Mouse (Mus musculus) intestine, embryonic 15.5 days (tissue): ENCODE results near the gene Pde3a. TPM values are rescaled to one million over a fixed set of nuclear protein-coding genes. Genes with fewer than 3 reads are reported as not detected.

Experiments used
- ATAC-seq: fragments of 200-750 bp; cut with Nextera tagmentation; 2 replicates; pipeline ENCODE4 v1.8.0; 2017; ENCODE audit warnings: moderate TSS enrichment, moderate library complexity
- H3K27ac ChIP-seq: fragments of 300-500 bp; sonication (generic); 2 replicates; pipeline ENCODE4 v1.5.1; 2015; ENCODE audit warnings: mild to moderate bottlenecking, inconsistent platforms
- H3K27me3 ChIP-seq: fragments of 300-500 bp; sonication (generic); replicated peaks from 2 replicates; pipeline ENCODE4 v1.6.1; 2015; ENCODE audit warnings: inconsistent platforms
- H3K36me3 ChIP-seq: fragments of 300-500 bp; sonication (generic); 2 replicates; pipeline ENCODE4 v1.6.1; 2015; ENCODE audit warnings: inconsistent platforms
- H3K4me1 ChIP-seq: fragments of 300-500 bp; sonication (generic); replicated peaks from 2 replicates; pipeline ENCODE4 v1.6.1; 2015; ENCODE audit warnings: inconsistent platforms
- H3K4me2 ChIP-seq: fragments of 300-500 bp; sonication (generic); replicated peaks from 2 replicates; pipeline ENCODE4 v1.6.1; 2015; ENCODE audit warnings: mild to moderate bottlenecking, inconsistent platforms
- H3K4me3 ChIP-seq: fragments of 300-500 bp; sonication (generic); replicated peaks from 2 replicates; pipeline ENCODE4 v1.5.1; 2015; ENCODE audit warnings: inconsistent platforms
- H3K9ac ChIP-seq: fragments of 300-500 bp; sonication (generic); 2 replicates; pipeline ENCODE4 v1.6.1; 2015; ENCODE audit warnings: inconsistent platforms
- H3K9me3 ChIP-seq: fragments of 300-500 bp; sonication (generic); 2 replicates; pipeline ENCODE4 v1.6.1; 2016; ENCODE audit warnings: inconsistent platforms
- WGBS: fragments of 180-500 bp; shearing (Covaris S2); methylation state at CpG from one replicate; pipeline ENCODE4 v1.1.7; 2015; 5-methylcytosine and 5-hydroxymethylcytosine counted together
- polyA plus RNA-seq: library from polyadenylated mRNA; unstranded; fragments of >200 nt; fragmentation: Nextera tagmentation; extraction: Ambion mirVana; gene quantifications from 2 replicates; pipeline ENCODE4 v1.2.1, GENCODE M21; 2015

Gene Pde3a
- polyA plus RNA-seq, 1 experiment from 2014 or later: 20.8 TPM

DNA sequence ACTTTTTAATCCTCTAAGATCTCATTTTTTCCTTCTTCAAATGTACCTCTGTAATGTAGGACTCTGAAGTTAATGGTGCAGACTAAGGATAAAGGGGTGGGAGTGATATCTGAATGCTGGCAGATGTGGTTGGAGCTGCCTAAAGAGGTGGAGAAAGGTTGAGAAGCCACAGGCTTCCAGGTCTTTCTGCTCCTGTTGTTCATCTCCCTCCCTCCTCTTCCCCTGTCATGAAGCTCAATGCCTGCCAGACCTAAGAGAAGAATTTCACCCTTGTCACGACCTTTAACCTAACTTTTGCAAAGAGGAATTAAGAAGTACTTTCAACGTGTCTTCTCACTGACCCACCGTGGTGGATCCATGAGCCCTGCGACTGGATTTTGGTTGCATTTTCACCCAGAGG lies 87.4 kb downstream of the Pde3a start:
- Histone ChIP-seq H3K4me2 (no peak overlapping the region), H3K9me3 (no peaks in the 10 kb centered on the region), H3K4me3 (no peak overlapping the region), H3K27ac (no peak overlapping the region), H3K36me3 (no peaks in the 10 kb centered on the region), H3K27me3 (no peaks in the 10 kb centered on the region), H3K4me1 (peaks cover 8% of the 10 kb centered on the region; the same call in 1 of the 2 replicates), H3K9ac (no peak overlapping the region)
- WGBS: 48% methylated on average over 4 of the region's 4 CpGs
- no peak for ATAC-seq

- H3K4me2 ChIP-seq: no peak overlapping the region
- no peaks in the 10 kb centered on the region for H3K36me3 ChIP-seq
- H3K4me1 ChIP-seq: peaks cover 8% of the 10 kb centered on the region; the same call in 1 of the 2 replicates
- WGBS: 61% methylated on average over 8 of the region's 8 CpGs
- no peak overlapping the region for H3K9ac ChIP-seq
- H3K9me3 ChIP-seq: no peaks in the 10 kb centered on the region
- H3K27ac ChIP-seq: no peak overlapping the region
- no peak overlapping the region for H3K4me3 ChIP-seq
- H3K27me3 ChIP-seq: no peaks in the 10 kb centered on the region
- ATAC-seq: no peak
Observed at GRCm38 (mm10) chr6:141337673-141338072, 88.6 kb downstream of the Pde3a start.

GRCm38 (mm10) chr6:141341385-141341784 lies 92.3 kb downstream of the Pde3a start:
- no peak overlapping the region for H3K4me2 ChIP-seq
- H3K4me1 ChIP-seq: peaks cover 3% of the 10 kb centered on the region; the same call in 1 of the 2 replicates
- H3K9me3 ChIP-seq: no peaks in the 10 kb centered on the region
- no peak overlapping the region for H3K4me3 ChIP-seq
- no peaks in the 10 kb centered on the region for H3K36me3 ChIP-seq
- 46% methylated on average over 2 of the region's 2 CpGs for whole genome bisulfite sequencing
- H3K27ac ChIP-seq: no peak overlapping the region
- no peak overlapping the region for H3K9ac ChIP-seq
- no peaks in the 10 kb centered on the region for H3K27me3 ChIP-seq
- ATAC-seq: no peak

GRCm38 (mm10) chr6:141347870-141348269 lies 98.8 kb downstream of the Pde3a start:
- no peaks in the 10 kb centered on the region for H3K9me3 ChIP-seq
- ATAC-seq: peak; percentile 65
- 45% methylated on average over 4 of the region's 4 CpGs for WGBS
- H3K36me3 ChIP-seq: no peaks in the 10 kb centered on the region
- no peak overlapping the region for H3K9ac ChIP-seq
- no peaks in the 10 kb centered on the region for H3K4me1 ChIP-seq
- H3K27ac ChIP-seq: no peak overlapping the region
- H3K4me3 ChIP-seq: no peak overlapping the region
- no peaks in the 10 kb centered on the region for H3K27me3 ChIP-seq
- no peak overlapping the region for H3K4me2 ChIP-seq

GRCm38 (mm10) chr6:141348542-141348941 lies 99.5 kb downstream of the Pde3a start:
- ATAC-seq: 0 out of 2 replicates have a peak, but pooled peaks have one; percentile 52
- H3K4me1 ChIP-seq: no peaks in the 10 kb centered on the region
- 0 out of 2 replicates have a peak overlapping the region, but pooled peaks have one; percentile 6 for H3K4me2 ChIP-seq
- no peak overlapping the region for H3K4me3 ChIP-seq
- H3K9ac ChIP-seq: no peak overlapping the region
- 59% methylated on average over 9 of the region's 9 CpGs for WGBS
- H3K36me3 ChIP-seq: no peaks in the 10 kb centered on the region
- no peaks in the 10 kb centered on the region for H3K9me3 ChIP-seq
- peak overlapping the region; percentile 36; the same call in 1 of the 2 replicates for H3K27ac ChIP-seq
- no peaks in the 10 kb centered on the region for H3K27me3 ChIP-seq

GRCm38 (mm10) chr6:141350261-141350660 lies 101.2 kb downstream of the Pde3a start:
- 94% methylated on average over 5 of the region's 5 CpGs for WGBS
- H3K4me2 ChIP-seq: no peak overlapping the region

GRCm38 (mm10) chr6:141352277-141352676 lies 103.2 kb downstream of the Pde3a start:
- no peaks in the 10 kb centered on the region for H3K4me1 ChIP-seq
- no peak overlapping the region for H3K27ac ChIP-seq
- H3K27me3 ChIP-seq: no peaks in the 10 kb centered on the region
- H3K4me3 ChIP-seq: no peak overlapping the region
- 40% methylated on average over 6 of the region's 6 CpGs for WGBS
- no peak overlapping the region for H3K4me2 ChIP-seq
- ATAC-seq: 0 out of 2 replicates have a peak, but pooled peaks have one; percentile 34
- H3K9me3 ChIP-seq: no peaks in the 10 kb centered on the region
- no peak overlapping the region for H3K9ac ChIP-seq
- H3K36me3 ChIP-seq: no peaks in the 10 kb centered on the region

More at GRCm38 (mm10) chr6:141350261-141350660, 101.2 kb downstream of the Pde3a start:
- Histone ChIP-seq H3K9me3 (no peaks in the 10 kb centered on the region), H3K9ac (no peak overlapping the region), H3K4me1 (no peaks in the 10 kb centered on the region), H3K4me3 (no peak overlapping the region), H3K27me3 (no peaks in the 10 kb centered on the region), H3K27ac (no peak overlapping the region), H3K36me3 (no peaks in the 10 kb centered on the region)
- no peak for ATAC-seq

DNA sequence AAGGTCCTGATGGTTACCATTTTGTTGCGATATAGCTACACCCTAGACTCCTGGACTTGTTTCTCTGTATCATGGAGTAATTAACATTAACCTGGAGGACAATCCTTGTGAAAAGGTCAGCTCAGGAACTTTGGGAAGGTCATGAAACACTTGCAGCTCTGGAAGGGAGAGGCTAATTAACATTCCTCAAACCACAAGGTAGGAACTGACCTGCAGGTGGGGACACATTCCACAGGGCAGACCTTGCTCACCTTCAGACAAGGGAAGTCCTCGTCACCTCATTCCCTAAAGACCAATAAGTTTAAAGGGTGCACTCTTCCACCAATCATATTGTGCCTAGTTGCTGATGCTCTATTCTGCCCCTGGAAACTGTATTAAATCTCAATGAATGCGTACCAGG lies 114.6 kb downstream of the Pde3a start:
- WGBS: 96% methylated on average over 3 of the region's 3 CpGs

DNA sequence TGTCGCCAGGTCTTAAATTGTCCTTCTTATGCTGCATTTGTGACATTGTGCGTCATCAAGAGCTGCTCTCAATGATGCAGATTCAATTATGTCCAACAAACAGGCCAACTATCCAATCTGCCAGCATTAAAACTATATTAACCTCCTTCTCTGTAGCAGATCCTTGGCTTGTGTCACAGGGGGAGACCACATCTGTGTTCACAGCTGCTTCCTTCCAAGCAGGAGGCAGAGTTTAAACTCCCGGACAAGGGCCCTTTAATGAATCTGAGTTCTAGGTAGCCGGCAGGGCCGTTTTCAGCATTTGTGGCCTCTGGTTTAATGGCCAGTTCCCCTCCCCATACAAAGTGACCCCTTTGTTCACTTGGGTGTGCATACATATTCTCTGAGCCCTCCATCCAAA lies 118.0 kb downstream of the Pde3a start:
- H3K4me2 ChIP-seq: no peak overlapping the region
- no peak overlapping the region for H3K4me3 ChIP-seq
- H3K36me3 ChIP-seq: no peaks in the 10 kb centered on the region
- no peak overlapping the region for H3K9ac ChIP-seq
- ATAC-seq: no peak
- no peak overlapping the region for H3K27ac ChIP-seq
- no peaks in the 10 kb centered on the region for H3K27me3 ChIP-seq
- H3K9me3 ChIP-seq: no peaks in the 10 kb centered on the region
- 67% methylated on average over 5 of the region's 5 CpGs for WGBS
- H3K4me1 ChIP-seq: no peaks in the 10 kb centered on the region

More for the DNA sequence above, 114.6 kb downstream of the Pde3a start:
- H3K27ac ChIP-seq: no peak overlapping the region
- H3K36me3 ChIP-seq: no peaks in the 10 kb centered on the region
- ATAC-seq: no peak
- no peak overlapping the region for H3K9ac ChIP-seq
- H3K9me3 ChIP-seq: no peaks in the 10 kb centered on the region
- no peaks in the 10 kb centered on the region for H3K27me3 ChIP-seq
- H3K4me3 ChIP-seq: no peak overlapping the region
- no peak overlapping the region for H3K4me2 ChIP-seq
- H3K4me1 ChIP-seq: no peaks in the 10 kb centered on the region

DNA sequence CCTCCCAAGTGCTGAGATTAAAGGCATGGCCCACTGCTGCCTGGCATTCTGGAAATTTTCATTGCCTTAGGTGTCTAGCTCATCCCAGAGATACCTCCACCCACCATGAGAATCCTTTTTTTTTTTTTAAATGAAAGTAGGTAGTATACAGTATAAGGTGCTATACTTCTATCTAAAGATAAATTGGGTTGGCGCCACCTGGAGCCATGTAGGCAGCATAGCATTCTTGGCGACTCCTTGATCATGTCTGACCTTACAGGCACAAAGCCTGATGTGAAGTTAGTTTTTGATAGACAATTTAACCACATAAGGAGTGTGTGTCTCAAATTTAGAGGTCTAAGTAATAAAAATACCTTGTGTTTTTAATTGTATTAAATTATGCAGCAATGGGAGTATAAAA lies 123.6 kb downstream of the Pde3a start:
- Histone ChIP-seq H3K4me1 (no peaks in the 10 kb centered on the region), H3K9ac (no peak overlapping the region), H3K27ac (no peak overlapping the region), H3K36me3 (no peaks in the 10 kb centered on the region), H3K27me3 (no peaks in the 10 kb centered on the region), H3K4me2 (no peak overlapping the region), H3K9me3 (no peaks in the 10 kb centered on the region), H3K4me3 (no peak overlapping the region)
- ATAC-seq: no peak
- 66% methylated on average over 2 of the region's 2 CpGs for WGBS

DNA sequence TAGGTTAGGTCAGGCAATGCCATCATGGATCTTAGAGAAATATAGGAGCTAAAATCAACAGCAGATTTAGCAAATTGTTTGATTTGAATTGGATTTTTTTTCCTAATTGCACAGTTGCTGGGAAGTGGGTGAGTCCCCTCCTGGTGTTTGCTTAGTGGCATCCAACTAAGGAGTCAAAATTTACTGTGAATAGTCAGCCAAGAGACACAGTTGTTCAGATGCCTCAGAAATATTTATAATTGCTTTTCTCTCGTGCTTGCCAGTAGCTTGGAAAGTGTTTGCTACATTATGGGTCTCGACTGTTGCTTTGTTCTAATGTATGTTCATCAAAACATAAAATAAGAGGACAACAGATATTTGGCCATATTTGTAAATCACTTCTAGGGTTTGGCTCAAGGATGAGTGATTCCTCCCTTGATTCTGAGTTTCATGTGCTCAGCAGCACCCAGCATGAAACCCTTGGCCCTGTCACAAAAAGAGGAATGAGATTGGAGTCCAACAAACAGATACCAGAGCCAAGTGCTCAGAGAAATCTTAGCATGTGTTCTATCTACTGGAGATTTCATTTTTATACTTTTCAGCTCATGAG lies 125.5 kb downstream of the Pde3a start:
- WGBS: 45% methylated on average over 2 of the region's 2 CpGs
- no peak overlapping the region for H3K27ac ChIP-seq
- no peak for ATAC-seq
- H3K9me3 ChIP-seq: no peaks in the 10 kb centered on the region
- H3K9ac ChIP-seq: no peak overlapping the region
- H3K27me3 ChIP-seq: no peaks in the 10 kb centered on the region
- H3K4me3 ChIP-seq: no peak overlapping the region
- no peaks in the 10 kb centered on the region for H3K4me1 ChIP-seq
- H3K36me3 ChIP-seq: no peaks in the 10 kb centered on the region
- no peak overlapping the region for H3K4me2 ChIP-seq

GRCm38 (mm10) chr6:141375155-141375554 lies 126.1 kb downstream of the Pde3a start:
- ATAC-seq: no peak

DNA sequence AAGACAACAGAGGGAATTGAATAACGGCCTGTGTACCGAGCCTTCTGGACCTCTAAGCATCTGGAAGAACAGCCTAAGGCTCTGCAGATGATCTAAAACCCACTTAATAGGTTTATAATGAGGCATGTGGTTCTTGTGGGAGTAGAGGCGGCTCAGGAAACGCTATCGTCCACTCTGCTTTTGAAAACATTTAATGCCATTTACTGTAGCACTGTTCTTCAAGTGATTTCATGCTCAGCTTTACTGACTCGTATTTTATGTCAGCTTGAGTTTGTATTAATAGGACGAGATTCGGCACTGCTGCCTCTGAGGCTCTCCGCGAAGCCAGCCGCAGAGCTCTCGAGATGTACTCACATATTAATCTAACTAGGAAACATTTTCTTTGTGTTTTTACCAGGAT lies 131.9 kb downstream of the Pde3a start:
- H3K4me2 ChIP-seq: peak overlapping the region; percentile 39
- no peaks in the 10 kb centered on the region for H3K36me3 ChIP-seq
- no peaks in the 10 kb centered on the region for H3K27me3 ChIP-seq
- H3K27ac ChIP-seq: peak overlapping the region; percentile 8; the same call in 1 of the 2 replicates
- H3K4me3 ChIP-seq: no peak overlapping the region
- no peaks in the 10 kb centered on the region for H3K9me3 ChIP-seq
- no peak overlapping the region for H3K9ac ChIP-seq
- WGBS: 10% methylated on average over 12 of the region's 12 CpGs
- ATAC-seq: peak; percentile 71
- H3K4me1 ChIP-seq: peaks cover 10% of the 10 kb centered on the region

More at GRCm38 (mm10) chr6:141375155-141375554, 126.1 kb downstream of the Pde3a start:
- Histone ChIP-seq H3K9me3 (no peaks in the 10 kb centered on the region), H3K4me3 (no peak overlapping the region), H3K4me1 (no peaks in the 10 kb centered on the region), H3K27me3 (no peaks in the 10 kb centered on the region), H3K4me2 (no peak overlapping the region), H3K9ac (no peak overlapping the region), H3K27ac (no peak overlapping the region), H3K36me3 (no peaks in the 10 kb centered on the region)
- WGBS: 73% methylated on average over 4 of the region's 4 CpGs
